ENCODE assay signal across 23 mouse cellular contexts in the genomic region with DNA sequence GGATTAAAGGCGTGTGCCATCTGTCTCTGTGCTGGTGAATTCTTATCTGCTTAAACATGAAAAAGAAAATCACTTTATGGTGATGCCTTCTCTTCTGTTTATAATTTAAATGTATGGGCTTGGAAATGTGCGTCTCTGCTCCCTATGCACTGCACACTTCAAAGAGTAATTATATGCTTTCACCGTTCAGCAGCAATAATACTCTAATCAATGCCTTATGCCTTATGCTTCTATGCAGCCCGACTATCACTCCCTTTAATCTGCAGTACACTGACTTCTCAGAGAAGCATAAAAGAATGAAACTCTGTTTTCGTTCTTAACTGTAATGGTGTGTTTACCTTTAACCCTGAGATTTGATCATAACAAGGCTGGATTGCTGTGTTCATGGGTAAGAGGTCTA.
DNase-seq lines count a peak whose midpoint lies in the region; ATAC-seq and TF ChIP-seq lines count a peak whose summit lies in the region.
"Had no signal": no experiment of that assay in that cellular context is flagged by ENCODE, and none has a peak within 500 bp of the region (broad histone marks: within the 10 kb centered on the region; RNA-seq: fewer than 3 reads in every experiment).

No protein-coding gene starts in this region.

- TF ChIP-seq CTCF in brain, embryonic 14.5 days (IDR thresholded peaks at IDR 0.05; ENCODE audit: borderline replicate concordance, extremely low read depth, insufficient read depth, insufficient read length) = no peak

- no peaks in the 10 kb centered on the region for H3K27me3 ChIP-seq in forebrain, embryonic 13.5 days
- H3K27me3 ChIP-seq in forebrain, embryonic 10.5 days (ENCODE audit: poor library complexity, severe bottlenecking) = no peaks in the 10 kb centered on the region
- no peaks in the 10 kb centered on the region for H3K27me3 ChIP-seq in forebrain, embryonic 16.5 days (replicated peaks; ENCODE audit: control insufficient read depth, insufficient read depth, low read length)
- no peaks in the 10 kb centered on the region for H3K27me3 ChIP-seq in forebrain, embryonic 15.5 days
- H3K27me3 ChIP-seq: embryonic facial prominence, embryonic 13.5 days; embryonic facial prominence, embryonic 15.5 days; Patski had no signal

- 55% methylated on average over 5 of the region's 5 CpGs for WGBS in forebrain, embryonic 13.5 days
- 78% methylated on average over 5 of the region's 5 CpGs for WGBS in forebrain, embryonic 10.5 days
- WGBS in forebrain, embryonic 16.5 days = 47% methylated on average over 5 of the region's 5 CpGs
- WGBS in forebrain, embryonic 15.5 days = 51% methylated on average over 5 of the region's 5 CpGs

- no peak overlapping the region for H3K9ac ChIP-seq in forebrain, embryonic 13.5 days
- H3K9ac ChIP-seq in forebrain, embryonic 16.5 days (replicated peaks; ENCODE audit: low read depth, low read length) = no peak overlapping the region
- no peak overlapping the region for H3K9ac ChIP-seq in forebrain, embryonic 15.5 days (replicated peaks)
- H3K9ac ChIP-seq: embryonic facial prominence, embryonic 13.5 days; embryonic facial prominence, embryonic 15.5 days had no signal

- H3K27ac ChIP-seq in forebrain, embryonic 13.5 days = no peak overlapping the region
- H3K27ac ChIP-seq in forebrain, embryonic 10.5 days = no peak overlapping the region
- no peak overlapping the region for H3K27ac ChIP-seq in forebrain, embryonic 16.5 days (ENCODE audit: low read length)
- no peak overlapping the region for H3K27ac ChIP-seq in forebrain, embryonic 15.5 days (replicated peaks)
- H3K27ac ChIP-seq: embryonic facial prominence, embryonic 13.5 days; embryonic facial prominence, embryonic 15.5 days; gastrocnemius, adult 2 months had no signal

- peak; percentile 30; the same call in 1 of the 2 replicates for ATAC-seq in forebrain, embryonic 13.5 days
- ATAC-seq in forebrain, embryonic 16.5 days = peak; percentile 40; the same call in 1 of the 2 replicates
- no peak; the same call in 1 of the 2 replicates for ATAC-seq in forebrain, embryonic 15.5 days (replicated peaks)
- ATAC-seq: activated CD4-positive, CD25-positive, alpha-beta regulatory T cell, adult 4 months; Patski had no signal

- DNase-seq in forebrain, embryonic 10.5 days (ENCODE audit: extremely low spot score, low spot score) = no peak
- peak; percentile 5 for DNase-seq in brain, adult 2 months (ENCODE audit: low read depth, low spot score)
- DNase-seq in brain, embryonic 14.5 days (ENCODE audit: low read depth) = peak; percentile 31
- DNase-seq in cerebellum, adult 11 months = no peak
- DNase-seq: adrenal gland, adult 8-10 months; adrenal gland, postnatal 14 days; adrenal gland, postnatal 36 days; cerebellum, adult 18-20 months; cerebellum, adult 8-10 months; cerebellum, adult 9-11 months; cerebellum, postnatal 14 days; cerebellum, postnatal 36 days; embryo, embryonic 11 days; gastrocnemius, adult 2 months; gastrocnemius, postnatal 10 days had no signal

- H3K4me2 ChIP-seq in forebrain, embryonic 13.5 days = no peak overlapping the region
- H3K4me2 ChIP-seq in forebrain, embryonic 16.5 days (ENCODE audit: low read length) = no peak overlapping the region
- H3K4me2 ChIP-seq in forebrain, embryonic 15.5 days (replicated peaks) = no peak overlapping the region
- H3K4me2 ChIP-seq: embryonic facial prominence, embryonic 13.5 days; embryonic facial prominence, embryonic 15.5 days had no signal

- H3K9me3 ChIP-seq in forebrain, embryonic 13.5 days (replicated peaks) = no peaks in the 10 kb centered on the region
- H3K9me3 ChIP-seq in forebrain, embryonic 10.5 days = no peaks in the 10 kb centered on the region
- H3K9me3 ChIP-seq in forebrain, embryonic 16.5 days (ENCODE audit: control insufficient read depth, low read length) = no peaks in the 10 kb centered on the region
- H3K9me3 ChIP-seq in forebrain, embryonic 15.5 days = no peaks in the 10 kb centered on the region
- H3K9me3 ChIP-seq: embryonic facial prominence, embryonic 13.5 days; embryonic facial prominence, embryonic 15.5 days had no signal

- no peaks in the 10 kb centered on the region for H3K36me3 ChIP-seq in forebrain, embryonic 13.5 days (ENCODE audit: poor library complexity, severe bottlenecking)
- no peaks in the 10 kb centered on the region for H3K36me3 ChIP-seq in forebrain, embryonic 10.5 days (replicated peaks)
- H3K36me3 ChIP-seq in forebrain, embryonic 16.5 days (ENCODE audit: control insufficient read depth, insufficient read depth) = no peaks in the 10 kb centered on the region
- H3K36me3 ChIP-seq in forebrain, embryonic 15.5 days = no peaks in the 10 kb centered on the region
- H3K36me3 ChIP-seq: embryonic facial prominence, embryonic 13.5 days; embryonic facial prominence, embryonic 15.5 days had no signal

- H3K4me1 ChIP-seq in forebrain, embryonic 13.5 days = no peaks in the 10 kb centered on the region
- H3K4me1 ChIP-seq in forebrain, embryonic 10.5 days = no peaks in the 10 kb centered on the region
- H3K4me1 ChIP-seq in forebrain, embryonic 16.5 days (replicated peaks; ENCODE audit: control insufficient read depth, insufficient read depth, low read length) = no peaks in the 10 kb centered on the region
- 0 out of 2 replicates have a peak, but pooled peaks cover 3% of the 10 kb centered on the region for H3K4me1 ChIP-seq in forebrain, embryonic 15.5 days
- H3K4me1 ChIP-seq: embryonic facial prominence, embryonic 13.5 days; embryonic facial prominence, embryonic 15.5 days had no signal

- no peak overlapping the region for H3K4me3 ChIP-seq in forebrain, embryonic 13.5 days
- H3K4me3 ChIP-seq in forebrain, embryonic 10.5 days = no peak overlapping the region
- no peak overlapping the region for H3K4me3 ChIP-seq in forebrain, embryonic 16.5 days (replicated peaks; ENCODE audit: low read length)
- no peak overlapping the region for H3K4me3 ChIP-seq in forebrain, embryonic 15.5 days
- H3K4me3 ChIP-seq: embryonic facial prominence, embryonic 13.5 days; embryonic facial prominence, embryonic 15.5 days; erythroblast, embryonic 14.5 days; gastrocnemius, adult 2 months had no signal

- TF ChIP-seq POLR2A in brain, embryonic 14.5 days (IDR thresholded peaks at IDR 0.05; ENCODE audit: borderline replicate concordance, extremely low read depth, insufficient read depth, insufficient read length, poor library complexity, severe bottlenecking) = no peak

Comparison
In these comparisons a context has a peak if more than half of its experiments do, and no peak if none do; other contexts are left out.
1. DNase-seq: peak in brain, adult 2 months (single experiment) and brain, embryonic 14.5 days (single experiment); none in forebrain, embryonic 10.5 days (single experiment) and cerebellum, adult 11 months (single experiment).